Mouse (Mus musculus) limb, embryonic 11.5 days (tissue): ENCODE results near the gene Psma5. TPM values are rescaled to one million over a fixed set of nuclear protein-coding genes. Genes with fewer than 3 reads are reported as not detected.

Experiments used
- ATAC-seq: fragments of 200-750 bp; cut with Nextera tagmentation; 2 replicates; pipeline ENCODE4 v1.8.0; 2017; ENCODE audit warnings: low read depth; ENCODE audit not compliant: insufficient number of reproducible peaks, low FRiP score, low TSS enrichment
- DNase-seq: peaks from one replicate; pipeline ENCODE4 v3.0.0-alpha.2; 2015; ENCODE audit warnings: low spot score
- H3K27ac ChIP-seq: fragments of 300-500 bp; sonication (generic); replicated peaks from 2 replicates; pipeline ENCODE4 v1.5.1; 2014; ENCODE audit warnings: low read depth, mild to moderate bottlenecking, low read length
- H3K27me3 ChIP-seq: fragments of 300-500 bp; sonication (generic); 2 replicates; pipeline ENCODE4 v1.6.1; 2014; ENCODE audit warnings: mild to moderate bottlenecking, low read length, mixed read lengths; ENCODE audit not compliant: control insufficient read depth, insufficient read depth
- H3K36me3 ChIP-seq: fragments of 300-500 bp; sonication (generic); 2 replicates; pipeline ENCODE4 v1.6.1; 2014; ENCODE audit warnings: mild to moderate bottlenecking, low read length, moderate library complexity, mixed read lengths; ENCODE audit not compliant: control insufficient read depth, insufficient read depth
- H3K4me1 ChIP-seq: fragments of 300-500 bp; sonication (generic); 2 replicates; pipeline ENCODE4 v1.6.1; 2014; ENCODE audit warnings: low read length, mixed read lengths; ENCODE audit not compliant: control insufficient read depth, insufficient read depth
- H3K4me2 ChIP-seq: fragments of 300-500 bp; sonication (generic); 2 replicates; pipeline ENCODE4 v1.6.1; 2014; ENCODE audit warnings: low read depth, mild to moderate bottlenecking, moderate library complexity; ENCODE audit not compliant: severe bottlenecking
- H3K4me3 ChIP-seq: fragments of 300-500 bp; sonication (generic); 2 replicates; pipeline ENCODE4 v1.5.1; 2014; ENCODE audit warnings: low read depth, low read length
- H3K9ac ChIP-seq: fragments of 300-500 bp; sonication (generic); 2 replicates; pipeline ENCODE4 v1.6.1; 2014; ENCODE audit warnings: mild to moderate bottlenecking, low read length
- H3K9me3 ChIP-seq: fragments of 300-500 bp; sonication (generic); 2 replicates; pipeline ENCODE4 v1.6.1; 2016; ENCODE audit warnings: low read length; ENCODE audit not compliant: control insufficient read depth
- WGBS: fragments of 180-500 bp; shearing (Covaris S2); extraction: QIAGEN DNeasy Blood & Tissue Kit; methylation state at CpG from one replicate; pipeline ENCODE4 v1.1.7; 2014; 5-methylcytosine and 5-hydroxymethylcytosine counted together
- polyA plus RNA-seq: library from polyadenylated mRNA; unstranded; fragments of >200 nt; fragmentation: Nextera tagmentation; extraction: Ambion mirVana; gene quantifications from 2 replicates; pipeline ENCODE4 v1.2.1, GENCODE M21; 2014

Gene Psma5
- polyA plus RNA-seq, 1 experiment from 2014 or later: 359 TPM

DNA sequence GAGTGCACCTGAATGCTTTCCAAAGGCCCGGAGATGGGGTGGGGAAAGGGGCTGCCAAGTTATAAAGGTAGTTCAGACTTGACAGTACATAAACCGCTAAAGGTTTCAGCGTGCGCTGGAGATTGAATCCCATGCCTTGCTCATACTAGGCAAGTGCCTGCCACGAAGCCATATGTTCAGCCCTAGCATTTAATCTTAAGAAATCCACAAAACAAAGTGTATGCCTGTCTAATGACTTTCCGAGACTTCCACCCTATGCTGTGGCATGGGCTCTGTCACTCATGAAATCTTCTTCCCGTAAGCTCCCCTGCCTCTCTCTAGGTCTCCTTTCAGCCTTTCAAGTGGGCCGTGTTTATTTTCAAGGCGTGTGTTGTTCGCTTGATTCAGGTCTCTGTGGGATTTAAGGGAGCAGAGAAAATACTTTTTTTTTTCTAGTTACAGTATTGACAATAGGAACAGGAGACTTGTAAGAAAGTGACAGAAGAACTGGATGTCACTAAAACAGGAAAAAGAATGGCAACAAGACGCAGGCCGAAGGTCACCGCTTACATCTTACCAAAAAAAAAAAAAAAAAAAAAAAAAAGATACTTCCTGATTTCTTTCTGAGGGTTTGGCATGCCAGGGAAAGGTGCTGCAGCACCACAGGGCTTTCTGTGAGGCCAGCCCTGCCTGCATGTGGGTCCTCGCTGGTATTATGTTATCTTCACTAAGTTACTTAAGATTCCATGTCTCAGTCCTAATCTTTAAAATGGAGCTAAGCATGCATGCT, 30.1 kb downstream of the Psma5 start:
- peaks cover 32% of the 10 kb centered on the region for H3K4me1 ChIP-seq
- no peak overlapping the region for H3K4me2 ChIP-seq
- no peak for ATAC-seq
- no peaks in the 10 kb centered on the region for H3K9me3 ChIP-seq
- no peak overlapping the region for H3K4me3 ChIP-seq
- no peak for DNase-seq
- no peak overlapping the region for H3K9ac ChIP-seq
- no peak overlapping the region for H3K27ac ChIP-seq
- H3K36me3 ChIP-seq: no peaks in the 10 kb centered on the region
- WGBS: 66% methylated on average over 14 of the region's 14 CpGs
- no peaks in the 10 kb centered on the region for H3K27me3 ChIP-seq

DNA sequence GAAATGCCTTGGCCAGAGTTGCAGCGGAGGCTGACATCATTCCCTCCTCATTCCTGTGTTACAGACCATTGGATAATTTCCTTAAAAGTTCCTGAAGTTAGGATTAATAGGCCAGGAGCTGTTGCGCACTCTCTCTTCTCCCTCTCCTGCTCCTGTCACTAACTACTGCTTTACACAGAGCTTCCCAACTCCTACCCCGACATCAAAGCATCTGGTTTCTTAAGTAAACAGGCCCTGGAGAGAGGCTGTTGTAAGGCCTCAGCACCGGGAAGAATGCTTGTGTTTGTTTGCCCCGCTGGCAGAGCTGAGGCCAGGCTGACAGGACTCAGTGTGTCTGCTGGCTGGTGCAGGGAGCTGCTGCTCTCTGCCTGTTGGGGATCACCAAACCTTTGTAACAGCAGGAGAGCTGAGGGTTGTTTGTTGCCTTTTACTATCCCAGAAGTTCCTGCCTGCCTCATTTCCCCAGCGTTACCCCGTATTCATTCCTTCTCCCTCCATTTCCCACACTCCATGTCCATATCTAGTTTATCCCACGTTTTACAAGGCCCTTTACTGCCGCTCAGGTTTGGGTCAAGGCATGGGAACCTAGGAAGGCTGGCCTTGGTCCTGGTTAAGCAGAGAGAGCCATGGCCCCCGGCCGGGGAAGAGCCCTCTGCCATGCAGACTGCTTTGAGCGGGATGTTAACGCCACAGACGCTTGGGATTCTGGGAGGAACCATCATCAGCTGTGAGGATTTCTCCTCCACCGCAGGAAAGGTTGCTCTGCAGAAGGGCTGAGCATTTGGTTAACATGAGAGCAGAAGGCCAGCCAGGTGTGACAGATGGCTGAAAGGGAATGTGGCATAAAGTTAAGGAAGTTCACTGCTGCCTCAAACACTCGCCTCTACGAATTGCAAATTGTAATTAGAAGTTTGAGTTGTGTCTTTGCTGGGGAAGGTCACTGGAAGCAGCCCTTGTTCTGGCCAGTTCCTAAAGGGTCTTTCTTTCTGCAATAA, 31.4 kb downstream of the Psma5 start:
- Histone ChIP-seq H3K4me3 (no peak overlapping the region), H3K4me2 (peak overlapping the region; percentile 15), H3K9me3 (no peaks in the 10 kb centered on the region), H3K27ac (peak overlapping the region; percentile 49), H3K36me3 (no peaks in the 10 kb centered on the region), H3K4me1 (peaks cover 27% of the 10 kb centered on the region), H3K27me3 (no peaks in the 10 kb centered on the region), H3K9ac (peak overlapping the region; percentile 47; the same call in 1 of the 2 replicates)
- peak; percentile 49 for DNase-seq
- no peak for ATAC-seq
- 15% methylated on average over 17 of the region's 17 CpGs for WGBS

DNA sequence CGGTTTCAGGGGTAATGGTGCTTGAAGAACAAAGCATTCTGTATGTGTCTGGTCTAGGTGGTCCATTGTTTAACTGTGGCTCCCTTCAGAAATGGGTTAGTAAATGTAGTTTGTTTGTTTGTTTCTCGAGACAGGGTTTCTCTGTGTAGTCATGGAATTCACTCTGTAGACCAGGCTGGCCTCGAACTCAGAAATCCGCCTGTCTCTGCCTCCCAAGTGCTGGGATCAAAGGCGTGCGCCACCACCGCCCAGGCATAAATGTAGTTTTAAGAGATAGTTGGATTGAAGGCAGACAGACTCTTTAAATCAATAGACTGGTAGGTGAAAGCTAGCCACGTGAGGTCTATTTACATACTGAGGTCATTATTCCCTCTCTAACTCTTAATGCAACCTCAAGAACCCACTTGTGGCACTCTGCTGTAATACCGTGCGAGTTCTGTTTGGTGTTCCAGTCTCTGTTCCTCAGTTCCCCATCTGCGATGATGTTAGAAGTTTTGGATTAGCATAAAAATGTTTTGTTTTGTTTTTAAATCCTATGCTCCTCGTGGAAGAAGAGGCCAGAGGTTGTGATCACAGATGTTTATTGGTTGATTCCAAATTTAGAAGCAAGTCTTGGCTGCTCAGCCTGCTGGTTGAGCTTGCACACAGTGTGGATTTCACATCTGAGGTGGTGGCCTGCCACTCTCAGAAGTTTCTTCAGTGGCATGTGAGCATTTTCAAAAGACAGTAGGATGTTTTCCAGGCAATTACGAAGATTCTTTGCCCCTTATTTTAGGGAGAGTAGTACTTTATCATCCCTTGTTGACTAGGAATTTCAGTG, 32.8 kb downstream of the Psma5 start:
- Histone ChIP-seq H3K9me3 (no peaks in the 10 kb centered on the region), H3K9ac (no peak overlapping the region), H3K4me3 (no peak overlapping the region), H3K4me1 (peaks cover 30% of the 10 kb centered on the region), H3K4me2 (no peak overlapping the region), H3K27me3 (no peaks in the 10 kb centered on the region), H3K27ac (no peak overlapping the region), H3K36me3 (no peaks in the 10 kb centered on the region)
- DNase-seq (no peak), ATAC-seq (no peak)
- 82% methylated on average over 13 of the region's 13 CpGs for WGBS

DNA sequence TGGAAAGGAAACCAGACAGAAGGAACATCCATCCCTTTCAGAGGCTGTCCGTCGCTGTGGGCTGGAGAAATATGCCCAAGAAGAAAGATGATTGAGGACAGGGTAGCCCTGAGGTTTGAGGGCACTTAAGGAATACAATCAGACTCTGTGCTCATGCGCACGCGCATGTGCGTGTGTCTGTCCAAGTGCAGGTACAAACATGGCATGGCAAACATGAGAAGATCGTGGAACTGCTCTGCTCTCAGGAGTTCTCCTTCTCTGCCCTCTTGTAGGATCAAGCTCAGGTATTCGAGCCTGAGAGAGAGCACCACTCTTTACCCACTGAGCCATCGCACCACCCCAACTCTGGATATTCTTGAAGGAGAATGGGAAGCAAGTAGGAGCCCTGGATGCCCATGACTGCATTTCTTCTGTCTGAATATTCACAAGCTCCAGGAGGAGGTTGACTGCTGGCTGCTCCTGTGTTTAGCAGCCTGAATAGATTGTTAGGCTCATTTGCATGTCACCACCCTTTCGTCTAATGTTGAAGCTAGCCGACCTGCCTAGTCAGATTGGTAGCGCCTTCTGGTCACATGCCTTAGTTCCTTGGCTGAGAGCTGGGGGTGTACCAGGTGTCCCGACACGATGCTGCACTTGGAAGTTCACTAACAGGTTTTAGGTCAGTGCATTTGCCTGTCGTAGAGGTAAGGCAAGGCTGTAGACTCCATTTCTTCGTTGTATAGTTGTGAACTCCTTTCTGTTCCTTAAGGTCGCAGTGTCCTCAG, 34.5 kb downstream of the Psma5 start:
- H3K4me2 ChIP-seq: no peak overlapping the region
- no peak overlapping the region for H3K9ac ChIP-seq
- no peak overlapping the region for H3K27ac ChIP-seq
- no peaks in the 10 kb centered on the region for H3K36me3 ChIP-seq
- ATAC-seq (no peak), DNase-seq (no peak)
- H3K27me3 ChIP-seq: no peaks in the 10 kb centered on the region
- 69% methylated on average over 17 of the region's 17 CpGs for WGBS
- no peak overlapping the region for H3K4me3 ChIP-seq
- peaks cover 37% of the 10 kb centered on the region for H3K4me1 ChIP-seq
- H3K9me3 ChIP-seq: no peaks in the 10 kb centered on the region

DNA sequence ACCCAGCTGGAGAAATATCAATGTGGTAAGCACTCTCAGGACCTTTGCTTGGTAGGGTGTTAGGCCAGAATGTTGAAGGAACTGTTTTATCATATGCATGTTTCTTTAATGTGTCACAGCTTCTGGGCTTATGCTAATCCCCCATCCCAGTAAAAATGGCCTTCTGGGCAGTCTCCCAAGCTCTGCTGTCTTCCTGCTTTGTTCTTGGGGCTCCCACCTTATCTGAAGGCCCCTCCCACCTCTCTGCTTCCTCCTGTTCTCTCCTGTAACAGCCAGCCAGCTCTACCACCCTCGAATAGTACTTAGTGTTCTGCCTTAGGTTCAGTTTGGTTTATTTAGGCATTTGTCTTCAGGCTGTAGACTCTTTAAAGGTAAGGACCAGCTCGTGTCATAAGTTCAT, 37.7 kb downstream of the Psma5 start:
- Histone ChIP-seq H3K36me3 (no peaks in the 10 kb centered on the region), H3K4me3 (no peak overlapping the region), H3K4me2 (peak overlapping the region; percentile 17; the same call in 1 of the 2 replicates), H3K9ac (no peak overlapping the region), H3K4me1 (peaks cover 26% of the 10 kb centered on the region), H3K27ac (no peak overlapping the region), H3K9me3 (no peaks in the 10 kb centered on the region), H3K27me3 (no peaks in the 10 kb centered on the region)
- DNase-seq (no peak), ATAC-seq (no peak)
- 31% methylated on average over 2 of the region's 2 CpGs for WGBS

DNA sequence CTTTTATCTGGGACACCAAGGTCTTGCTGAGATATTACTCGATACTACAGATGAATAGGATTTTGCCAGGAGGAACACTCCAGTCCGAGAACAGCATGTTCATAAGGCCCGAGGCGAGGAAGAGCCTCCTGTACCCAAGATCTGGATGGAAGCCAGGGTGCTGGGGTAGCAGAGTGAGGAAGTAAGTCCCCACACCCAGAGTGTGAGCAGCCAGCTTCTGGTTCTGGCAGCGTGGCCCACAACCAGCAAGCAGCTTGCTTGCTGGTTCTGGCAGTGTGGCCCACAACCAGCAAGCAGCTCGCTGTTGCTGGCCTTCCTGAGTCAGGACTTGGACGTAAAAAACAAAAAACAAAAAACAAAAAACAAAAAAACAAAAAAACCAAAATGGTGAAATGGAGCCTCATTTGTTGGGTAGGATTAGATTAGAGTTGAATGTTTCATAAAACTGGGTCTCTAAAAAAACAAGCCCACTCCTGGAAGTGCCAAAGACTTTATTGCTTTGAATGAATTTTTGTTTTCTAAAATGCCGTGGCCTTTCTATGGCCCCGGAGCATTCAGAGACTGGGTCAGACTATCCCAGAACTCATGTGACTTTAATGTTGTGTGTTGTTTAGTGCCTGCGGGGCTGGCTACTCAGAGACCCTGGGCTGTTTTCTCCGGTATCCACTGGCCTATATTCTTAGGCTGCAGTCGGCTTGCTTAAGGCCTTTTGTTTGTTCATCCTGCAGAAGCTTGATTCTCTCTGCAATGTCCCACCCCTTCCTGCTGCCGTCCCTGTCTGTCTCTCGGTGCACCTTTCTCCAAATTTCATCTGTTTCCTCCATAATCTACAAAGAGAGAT, 38.9 kb downstream of the Psma5 start:
- H3K4me2 ChIP-seq: peak overlapping the region; percentile 29
- WGBS: 56% methylated on average over 14 of the region's 14 CpGs
- peaks cover 26% of the 10 kb centered on the region for H3K4me1 ChIP-seq
- no peak overlapping the region for H3K4me3 ChIP-seq
- no peak for ATAC-seq
- H3K9me3 ChIP-seq: no peaks in the 10 kb centered on the region
- peak overlapping the region; percentile 43 for H3K27ac ChIP-seq
- H3K36me3 ChIP-seq: no peaks in the 10 kb centered on the region
- no peak for DNase-seq
- no peaks in the 10 kb centered on the region for H3K27me3 ChIP-seq
- H3K9ac ChIP-seq: no peak overlapping the region
